ENCODE assay signal across 8 mouse cellular contexts in the genomic region with DNA sequence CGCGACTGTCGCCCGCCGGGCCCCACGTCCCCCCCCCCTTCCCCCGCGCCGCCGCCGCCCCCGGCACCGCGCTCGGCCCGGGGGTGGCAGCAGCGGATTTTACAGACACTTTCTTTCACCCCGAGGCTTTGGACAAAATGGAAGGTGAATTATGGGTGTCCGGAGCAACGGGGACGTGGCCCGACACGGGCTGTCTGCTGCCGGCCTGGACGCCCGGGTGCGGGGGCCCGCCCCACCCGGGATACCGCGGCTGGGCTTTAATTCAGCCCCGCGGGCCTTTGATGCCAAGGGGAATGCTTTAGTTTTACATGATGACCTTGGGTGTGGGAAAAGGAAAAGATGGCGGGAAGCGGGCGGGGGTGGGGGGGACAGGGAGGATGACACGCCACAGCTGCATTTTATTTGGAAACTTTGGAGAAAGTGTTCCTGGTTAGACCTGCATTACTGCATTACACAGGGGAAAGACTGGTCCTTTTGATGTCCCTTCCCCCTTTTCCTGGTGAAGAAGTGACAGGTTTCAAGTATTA. TPM values are rescaled to one million over a fixed set of nuclear protein-coding genes. Genes with fewer than 3 reads are reported as not detected.
DNase-seq lines count a peak whose midpoint lies in the region; ATAC-seq and TF ChIP-seq lines count a peak whose summit lies in the region.

No protein-coding gene starts in this region.

- no peaks in the 10 kb centered on the region for H3K9me3 ChIP-seq in heart, embryonic 16.5 days (replicated peaks; ENCODE audit: control insufficient read depth, low read length)
- no peaks in the 10 kb centered on the region; the same call in 1 of the 2 replicates for H3K9me3 ChIP-seq in liver, embryonic 14.5 days (ENCODE audit: control insufficient read depth, low read length)
- no peaks in the 10 kb centered on the region for H3K9me3 ChIP-seq in stomach, postnatal 0 days (ENCODE audit: control insufficient read depth, low read length)

- peak overlapping the region; percentile 61 for H3K4me2 ChIP-seq in heart, embryonic 16.5 days (ENCODE audit: low read depth, low read length)
- H3K4me2 ChIP-seq in liver, embryonic 14.5 days (ENCODE audit: low read depth): peak overlapping the region; percentile 70
- H3K4me2 ChIP-seq in stomach, postnatal 0 days (replicated peaks; ENCODE audit: low read depth): peak overlapping the region; percentile 59

- TF ChIP-seq EP300 in liver, embryonic 14.5 days (IDR thresholded peaks at IDR 0.05; ENCODE audit: low read depth): no peak
- no peak for TF ChIP-seq EP300 in stomach, postnatal 0 days (optimal IDR thresholded peaks at IDR 0.05)

- H3K4me3 ChIP-seq in heart, embryonic 16.5 days (ENCODE audit: low read length): peak overlapping the region; percentile 77
- H3K4me3 ChIP-seq in liver, embryonic 14.5 days (ENCODE audit: insufficient read depth in 1 of 2, low read depth in 2 of 2, low read length in 2 of 2): peak overlapping the region; percentile 87 to 88
- peak overlapping the region; percentile 61 for H3K4me3 ChIP-seq in stomach, postnatal 0 days (ENCODE audit: low read depth, low read length)

- 11% methylated on average over 24 of the region's 37 CpGs for WGBS in heart, embryonic 16.5 days
- WGBS in liver, embryonic 14.5 days (ENCODE audit: insufficient replicate concordance): 12% methylated on average over 20 of the region's 37 CpGs
- WGBS in stomach, postnatal 0 days: 17% methylated on average over 21 of the region's 37 CpGs

- H3K36me3 ChIP-seq in heart, embryonic 16.5 days (ENCODE audit: control insufficient read depth, insufficient read depth): peaks cover 7% of the 10 kb centered on the region; the same call in 1 of the 2 replicates
- peaks cover 12% of the 10 kb centered on the region for H3K36me3 ChIP-seq in liver, embryonic 14.5 days (replicated peaks; ENCODE audit: control insufficient read depth, insufficient read depth, low read depth)
- no peaks in the 10 kb centered on the region for H3K36me3 ChIP-seq in stomach, postnatal 0 days (ENCODE audit: control insufficient read depth, insufficient read depth, low read length)

- peak overlapping the region; percentile 89 for H3K9ac ChIP-seq in heart, embryonic 16.5 days (ENCODE audit: low read length)
- H3K9ac ChIP-seq in liver, embryonic 14.5 days (replicated peaks): peak overlapping the region; percentile 94
- peak overlapping the region; percentile 79 for H3K9ac ChIP-seq in stomach, postnatal 0 days (ENCODE audit: low read length)

- intact Hi-C loops in heart, postnatal 25 days (cut with DNase I): loop anchor here (5.0 kb wide), 2 partner anchors 65 to 130 kb away; a partner anchor contains a TSS

- TF ChIP-seq CTCF in liver, embryonic 14.5 days (IDR thresholded peaks at IDR 0.05; ENCODE audit: low read depth): no peak
- no peak for TF ChIP-seq CTCF in stomach, postnatal 0 days (IDR thresholded peaks at IDR 0.05; ENCODE audit: low read depth)

- 0 out of 2 replicates have a peak, but pooled peaks cover 2% of the 10 kb centered on the region for H3K4me1 ChIP-seq in heart, embryonic 16.5 days (ENCODE audit: control insufficient read depth, insufficient read depth, low read length)
- H3K4me1 ChIP-seq in liver, embryonic 14.5 days (replicated peaks; ENCODE audit: control insufficient read depth in 2 of 2, insufficient read depth in 2 of 2, low read length in 1 of 2): 0 out of 4 replicates have a peak, but pooled peaks cover 0 to 2% of the 10 kb centered on the region in 2 experiments
- H3K4me1 ChIP-seq in stomach, postnatal 0 days (replicated peaks; ENCODE audit: control insufficient read depth, insufficient read depth): no peaks in the 10 kb centered on the region

- no peaks in the 10 kb centered on the region for H3K27me3 ChIP-seq in heart, embryonic 16.5 days (ENCODE audit: control insufficient read depth, insufficient read depth, low read length)
- H3K27me3 ChIP-seq in liver, embryonic 14.5 days (ENCODE audit: control insufficient read depth, insufficient read depth, low read length): no peaks in the 10 kb centered on the region
- no peaks in the 10 kb centered on the region for H3K27me3 ChIP-seq in stomach, postnatal 0 days (ENCODE audit: control insufficient read depth, insufficient read depth, low read length)

- ATAC-seq in heart, embryonic 16.5 days (replicated peaks; ENCODE audit: extremely low read depth, insufficient read depth, low FRiP score): no peak
- ATAC-seq in liver, embryonic 14.5 days (ENCODE audit: insufficient read depth): no peak
- no peak for ATAC-seq in stomach, postnatal 0 days (ENCODE audit: low FRiP score, low TSS enrichment)
- ATAC-seq in monocyte, adult 5-6 weeks (replicated peaks; ENCODE audit: insufficient number of reproducible peaks, low FRiP score, low TSS enrichment, poor library complexity, severe bottlenecking): no peak

- H3K27ac ChIP-seq in heart, embryonic 16.5 days (ENCODE audit: low read length): peak overlapping the region; percentile 79
- peak overlapping the region; percentile 56 for H3K27ac ChIP-seq in liver, embryonic 14.5 days
- H3K27ac ChIP-seq in stomach, postnatal 0 days (replicated peaks): peak overlapping the region; percentile 93

- DNase-seq in heart, adult 11 months: peak; percentile 84
- DNase-seq in heart, postnatal 25 days (ENCODE audit: low spot score): no peak
- peak; percentile 3 for DNase-seq in urinary bladder, postnatal 25 days (ENCODE audit: low spot score)
- DNase-seq in urinary bladder, postnatal 4 days (ENCODE audit: low spot score in 2 of 2): no peak
- DNase-seq in liver, embryonic 14.5 days (ENCODE audit: low read depth in 3 of 3, low spot score in 3 of 3): no peak
- DNase-seq in stomach, postnatal 0 days (ENCODE audit: low spot score): peak; percentile 14

RNA-seq across cellular contexts. Expression of a gene that starts 1.3 kb away (rescaled TPM):
- total RNA-seq in heart, postnatal 25 days (2021): 10 to 100 TPM; 74.2 to 78.8 TPM
- polyA plus RNA-seq in heart, embryonic 16.5 days (2015; fragmentation: Nextera tagmentation; extraction: Ambion mirVana): 152 and 160 TPM in 2 replicates
- 95.7 and 170 TPM in 2 replicates for polyA plus RNA-seq in liver, embryonic 14.5 days (2012; rRNA removed)
- polyA plus RNA-seq in liver, embryonic 14.5 days (2014; fragmentation: Nextera tagmentation; extraction: Ambion mirVana): 148 and 169 TPM in 2 replicates
- polyA plus RNA-seq in stomach, postnatal 0 days (2015; fragmentation: Nextera tagmentation; extraction: Ambion mirVana): 62.2 and 65.6 TPM in 2 replicates
- total RNA-seq in monocyte, adult 5-6 weeks (2017): 4.8 to 9.4 TPM (median 7.9 TPM) in 3 replicates

Comparison
In these comparisons a context has a peak if more than half of its experiments do, and no peak if none do; other contexts are left out.
1. DNase-seq: peak in heart, adult 11 months (single experiment), urinary bladder, postnatal 25 days (single experiment) and stomach, postnatal 0 days (single experiment); none in heart, postnatal 25 days (single experiment), urinary bladder, postnatal 4 days (0 of 2) and liver, embryonic 14.5 days (0 of 3).
2. Peak in every context shown above with its lines, with median percentiles within 50 percentile points of each other: H3K27ac ChIP-seq, H3K4me2 ChIP-seq, H3K4me3 ChIP-seq and H3K9ac ChIP-seq.